Mouse (Mus musculus) subcutaneous adipose tissue, adult 2 months (tissue): Measurements from ENCODE around the gene Ddx54. TPM values are rescaled to one million over a fixed set of nuclear protein-coding genes. Genes with fewer than 3 reads are reported as not detected.

ENCODE experiments used
- polyA plus RNA-seq: library from polyadenylated mRNA; depleted of rRNA; stranded (reverse); fragments of >200 nt; gene quantifications from 2 replicates; pipeline ENCODE4 v1.2.3, GENCODE M21; 2012; ENCODE audit warnings: low replicate concordance; rRNA removed

The Ddx54 gene
- 31.6 and 48.5 TPM in 2 replicates for polyA plus RNA-seq

DNA sequence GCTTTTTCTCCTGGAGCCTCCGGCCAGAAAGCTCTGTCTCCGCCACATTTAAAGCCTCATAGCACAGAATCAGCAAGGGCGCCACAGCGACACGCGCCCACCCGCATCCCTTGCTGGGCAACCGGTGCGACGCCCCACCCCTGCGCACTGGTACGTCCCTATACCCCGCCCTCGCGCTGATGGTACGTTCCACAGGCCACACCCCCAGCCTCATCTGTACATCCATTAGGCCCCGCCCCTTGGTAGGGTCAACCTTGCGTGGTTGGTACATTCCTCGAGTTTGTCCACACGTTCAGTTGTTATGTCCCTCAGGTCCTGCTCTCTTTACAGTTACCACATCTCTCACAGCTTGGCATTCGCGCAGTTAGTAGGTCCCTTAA lies at the start of gene Ddx54, which contains the start of gene Rita1:
Gene Ddx54, plus strand, starts transcription at position 298 of the 380 bp plus-strand sequence.
Gene Rita1, minus strand, starts transcription at position 148 of the 380 bp plus-strand sequence.

DNA sequence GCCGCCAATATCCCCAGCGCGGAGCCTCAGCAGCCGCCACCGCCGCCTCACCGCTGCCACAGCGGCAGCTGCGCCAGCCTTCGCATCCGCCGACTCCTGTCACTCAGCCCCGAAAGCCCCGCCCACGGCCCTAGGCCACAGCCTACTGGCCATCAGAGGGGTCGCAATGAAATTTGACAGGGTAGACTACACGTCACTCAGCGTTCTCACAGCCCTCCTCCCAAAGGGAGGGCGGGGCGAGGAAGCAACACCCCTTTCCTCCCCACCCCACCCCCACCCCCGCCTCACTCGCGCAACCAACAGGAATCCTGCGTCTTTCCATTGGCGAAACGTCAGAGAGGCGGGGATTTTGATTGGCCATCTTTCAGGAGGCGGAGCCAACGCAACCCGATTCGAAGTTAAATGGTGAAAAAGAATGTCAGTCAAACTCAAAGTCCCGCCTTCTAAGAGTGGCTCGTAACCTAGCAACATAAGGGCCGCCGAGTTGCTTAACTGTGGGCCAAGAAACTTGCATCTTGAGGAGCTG lies 23.9 kb upstream of the Ddx54 start, which contains the start of the genes Tpcn1 and Iqcd:
Gene Tpcn1, minus strand, starts transcription at position 105 of the 526 bp plus-strand sequence.
Gene Iqcd, plus strand, starts transcription at position 448 of the 526 bp plus-strand sequence.

DNA sequence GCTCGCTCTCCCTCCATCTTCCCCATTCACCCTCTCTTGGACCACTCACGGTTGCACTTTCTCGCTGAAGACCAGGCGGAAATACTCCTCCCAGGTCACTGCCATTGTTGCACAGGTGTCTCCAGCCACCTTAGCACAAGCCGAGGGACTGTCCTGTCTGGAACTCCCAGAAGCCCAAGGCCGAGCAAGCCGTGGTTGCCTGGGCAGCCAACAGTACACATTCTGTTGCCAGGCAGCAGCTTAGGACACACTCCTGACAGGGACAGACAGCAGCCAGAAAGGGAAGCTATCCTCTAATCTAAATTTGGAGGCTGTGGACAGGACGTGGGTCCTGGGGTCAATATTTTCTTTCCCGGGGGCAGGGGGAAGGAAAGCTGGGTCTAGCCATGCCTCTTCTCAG lies 21.6 kb downstream of the Ddx54 start, which contains the start of gene Cfap73:
Gene Cfap73, minus strand, starts transcription at position 105 of the 400 bp plus-strand sequence.

DNA sequence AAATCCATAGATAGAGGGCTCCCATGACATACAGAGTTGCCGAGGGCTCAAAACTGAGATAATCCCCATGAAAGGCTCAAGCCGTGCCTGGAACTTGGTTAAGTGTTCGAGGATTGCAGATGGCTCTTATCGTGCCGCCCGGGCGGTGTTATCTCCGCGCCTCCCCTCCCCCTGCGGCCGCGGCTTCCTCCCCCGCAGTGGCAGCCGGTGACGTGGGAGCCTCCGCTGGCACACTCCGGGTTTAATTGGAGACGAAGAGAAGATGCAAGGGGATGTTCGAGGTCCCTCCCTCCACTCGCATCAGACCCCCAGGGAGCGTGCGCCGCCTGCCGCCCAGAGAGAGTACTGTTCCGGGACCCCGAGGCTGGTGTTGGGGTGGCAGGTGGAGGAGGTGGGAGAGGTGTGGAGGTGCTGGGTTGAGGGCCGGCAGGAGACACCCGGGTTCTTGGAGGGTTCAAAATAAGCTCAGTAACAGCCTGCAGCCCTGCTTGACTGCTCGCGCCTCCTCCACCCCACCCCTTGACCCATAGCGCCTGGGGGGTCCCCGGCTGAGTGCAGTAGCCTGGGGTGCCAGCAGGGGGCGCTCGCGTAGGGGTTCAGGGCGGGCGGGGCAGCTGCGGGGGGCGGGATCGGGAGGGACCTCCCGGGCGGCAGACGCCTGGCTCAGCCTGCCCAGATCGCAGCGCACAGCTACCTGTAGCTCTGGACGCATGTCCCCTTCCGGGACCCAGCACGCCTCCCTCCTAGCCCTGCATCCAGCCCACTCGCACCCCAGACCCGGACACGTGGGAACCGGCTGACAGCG lies 36.2 kb downstream of the Ddx54 start, which contains the start of gene Rasal1:
Gene Rasal1, plus strand, starts transcription at position 244 of the 805 bp plus-strand sequence.

Other genes with a start within 250 kb of the Ddx54 start
- gene Lhx5, start 181.0 kb upstream of the Ddx54 start, polyA plus RNA-seq = not detected in 2 replicates
- gene Sdsl, start 139.9 kb upstream of the Ddx54 start, polyA plus RNA-seq = 12.0 and 23.3 TPM in 2 replicates
- gene Sds, start 136.2 kb upstream of the Ddx54 start, polyA plus RNA-seq = 0.10 TPM in 1 of 2 replicates, not detected in the other
- 60.6 and 76.9 TPM in 2 replicates for gene Plbd2, start 109.1 kb upstream of the Ddx54 start, polyA plus RNA-seq
- gene Slc8b1, start 101.6 kb upstream of the Ddx54 start, polyA plus RNA-seq = 37.8 and 62.3 TPM in 2 replicates
- 64.4 and 96.3 TPM in 2 replicates for gene Tpcn1, start 24.1 kb upstream of the Ddx54 start, polyA plus RNA-seq
- gene Iqcd, start 23.7 kb upstream of the Ddx54 start, polyA plus RNA-seq = 0.36 and 0.73 TPM in 2 replicates
- gene Rita1, start 150 bp upstream of the Ddx54 start, polyA plus RNA-seq = 15.9 and 20.1 TPM in 2 replicates
- not detected in 2 replicates for gene Cfap73, start 21.5 kb downstream of the Ddx54 start, polyA plus RNA-seq
- gene Rasal1, start 36.1 kb downstream of the Ddx54 start, polyA plus RNA-seq = 0.24 and 1.5 TPM in 2 replicates
- gene Dtx1, start 99.2 kb downstream of the Ddx54 start, polyA plus RNA-seq = 1.6 and 29.4 TPM in 2 replicates
- gene Oas2, start 137.1 kb downstream of the Ddx54 start, polyA plus RNA-seq = 22.9 and 34.5 TPM in 2 replicates
- 1.0 and 7.0 TPM in 2 replicates for gene Oas3, start 164.9 kb downstream of the Ddx54 start, polyA plus RNA-seq
- gene Oas1e, start 182.8 kb downstream of the Ddx54 start, polyA plus RNA-seq = 0.06 TPM in 1 of 2 replicates, not detected in the other
- gene Oas1c, start 199.8 kb downstream of the Ddx54 start, polyA plus RNA-seq = 2.9 and 3.2 TPM in 2 replicates
- gene Oas1f, start 234.6 kb downstream of the Ddx54 start, polyA plus RNA-seq = 0.23 TPM in 1 of 2 replicates, not detected in the other
- not detected in 2 replicates for gene Oas1h, start 248.7 kb downstream of the Ddx54 start, polyA plus RNA-seq